Mouse (Mus musculus) embryo, embryonic 10.5 days (tissue): ENCODE data around the gene Aars.
"Not testable (repeated sequence)": the region's sequence is repeated elsewhere in the genome, so short reads cannot be mapped to it uniquely, and the experiment has no call there.

Experiments used
- DNase-seq: peaks from one replicate; pipeline ENCODE4 v3.0.0-alpha.2; 2015; ENCODE audit warnings: low spot score

The Aars gene

GRCm38 (mm10) chr8:111053827-111054518 lies 21.0 kb downstream of the Aars start:
- no peak for DNase-seq

DNA sequence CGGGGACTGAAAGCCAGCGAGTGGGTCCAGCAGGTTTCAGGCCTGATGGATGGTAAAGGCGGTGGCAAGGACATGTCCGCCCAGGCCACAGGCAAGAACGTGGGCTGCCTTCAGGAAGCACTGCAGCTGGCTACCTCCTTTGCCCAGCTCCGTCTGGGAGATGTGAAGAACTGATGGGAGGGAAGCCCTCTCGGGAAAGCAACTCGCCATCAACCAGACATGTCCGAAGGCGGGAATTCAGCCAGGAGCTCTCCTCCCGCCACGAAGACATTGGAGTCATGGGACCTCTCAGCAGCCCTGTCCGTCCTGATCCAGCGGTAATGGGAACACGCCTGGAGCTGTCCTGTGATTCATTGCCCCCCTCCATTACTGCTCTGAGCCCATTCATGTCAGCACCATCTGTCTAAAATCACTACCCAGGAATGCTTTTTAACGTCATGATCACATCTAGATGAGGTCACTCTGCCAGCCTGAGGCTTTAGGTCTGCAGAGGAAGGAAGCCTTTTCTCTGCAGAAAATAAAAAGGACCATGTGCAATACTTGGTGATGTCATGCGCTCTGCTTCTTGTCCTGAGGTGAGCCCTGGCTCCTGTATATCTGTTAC lies 22.2 kb downstream of the Aars start:
- no peak for DNase-seq

GRCm38 (mm10) chr8:111055661-111056060 lies 22.7 kb downstream of the Aars start:
- no peak for DNase-seq

DNA sequence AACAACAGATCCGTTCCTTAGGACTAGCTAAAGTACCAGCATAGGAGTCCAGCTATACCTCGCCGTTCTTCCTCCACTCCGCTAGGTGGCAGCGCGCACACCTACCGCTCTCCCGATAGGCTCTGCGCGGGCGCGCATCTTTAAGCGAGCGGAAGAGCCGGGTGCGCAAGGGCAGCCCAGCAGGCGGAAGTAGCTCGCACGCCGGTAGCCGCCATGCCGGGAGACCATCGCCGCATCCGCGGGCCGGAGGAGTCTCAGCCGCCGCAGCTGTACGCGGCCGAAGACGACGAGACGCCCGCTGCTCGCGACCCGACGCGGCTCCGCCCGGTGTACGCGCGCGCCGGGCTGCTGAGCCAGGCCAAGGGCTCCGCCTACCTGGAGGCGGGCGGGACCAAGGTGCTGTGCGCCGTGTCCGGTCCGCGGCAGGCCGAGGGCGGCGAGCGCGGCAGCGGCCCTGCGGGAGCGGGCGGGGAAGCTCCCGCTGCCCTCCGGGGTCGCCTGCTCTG lies 23.3 kb downstream of the Aars start, which contains the start of gene Exosc6:
TSS of gene Exosc6 (plus strand) at position 182 of the 506 bp plus-strand sequence.
- DNase-seq, result peak; percentile 97

- peak; percentile 29 for DNase-seq
These were observed 23.8 kb downstream of the Aars start for GRCm38 (mm10) chr8:111056691-111057293.

- DNase-seq, result no peak
These were observed 26.1 kb downstream of the Aars start for GRCm38 (mm10) chr8:111058946-111059572.

GRCm38 (mm10) chr8:111061688-111062071 lies 28.7 kb downstream of the Aars start:
- DNase-seq, result peak; percentile 56

- DNase-seq, result peak; percentile 95
These were observed 29.3 kb downstream of the Aars start for GRCm38 (mm10) chr8:111062072-111062757.

DNA sequence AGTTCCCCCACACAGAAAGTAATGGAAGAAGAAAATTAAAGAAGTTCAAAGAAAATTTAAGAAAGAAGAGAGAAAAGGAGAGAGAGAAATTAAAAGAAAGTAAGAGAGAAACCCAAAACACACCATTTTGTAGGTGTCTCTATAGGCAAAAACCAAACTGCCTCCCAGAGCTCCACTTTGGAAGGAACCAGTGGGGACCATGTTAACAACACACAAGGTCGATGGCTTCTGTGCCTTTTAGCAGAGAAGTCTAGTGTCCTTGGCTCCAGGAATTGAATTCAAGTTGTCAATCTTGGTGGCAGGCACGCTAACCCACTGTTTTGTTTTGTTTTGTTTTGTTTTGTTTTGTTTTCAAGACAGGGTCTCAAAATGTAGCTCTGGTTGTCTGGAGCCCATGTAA lies 29.9 kb downstream of the Aars start:
- peak; percentile 36 for DNase-seq

DNA sequence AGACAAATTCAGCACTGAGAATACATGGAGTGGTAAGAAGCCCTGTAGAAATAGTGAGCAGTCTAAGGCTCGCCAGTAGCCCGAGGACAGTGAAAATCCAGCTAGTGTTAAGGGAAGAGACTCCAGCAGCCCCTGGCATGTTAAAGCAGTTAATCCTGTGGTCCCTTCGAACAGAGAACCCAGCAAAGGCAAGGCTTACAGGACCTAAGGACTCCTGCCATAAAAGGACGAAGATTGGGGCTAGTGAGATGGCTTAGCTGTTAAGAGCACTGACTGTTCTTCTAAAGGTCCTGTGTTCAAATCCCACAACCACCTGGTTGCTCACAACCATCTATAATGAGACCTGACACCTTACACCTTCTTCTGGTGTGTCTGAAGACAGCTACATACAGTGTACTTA lies 33.4 kb downstream of the Aars start:
- DNase-seq, result no peak

DNA sequence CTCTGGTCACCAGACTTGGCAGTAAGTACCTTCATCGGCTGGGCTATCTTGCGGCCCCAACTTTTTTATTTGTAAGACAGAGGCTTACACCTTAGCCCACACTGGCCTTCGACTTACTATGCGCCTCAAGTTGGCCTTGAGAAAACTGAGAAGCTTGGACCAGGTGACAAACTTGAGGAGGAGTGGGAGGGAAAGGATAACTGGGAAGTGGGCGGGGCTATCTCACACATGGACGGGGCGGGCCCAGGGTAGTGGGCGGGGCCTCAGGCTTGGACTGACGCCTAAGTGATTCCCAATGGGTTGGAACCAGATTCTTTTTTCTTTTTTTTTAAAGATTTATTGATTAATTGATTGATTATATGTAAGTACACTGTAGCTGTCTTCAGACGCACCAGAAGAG lies 34.5 kb downstream of the Aars start:
- peak; percentile 41 for DNase-seq

DNA sequence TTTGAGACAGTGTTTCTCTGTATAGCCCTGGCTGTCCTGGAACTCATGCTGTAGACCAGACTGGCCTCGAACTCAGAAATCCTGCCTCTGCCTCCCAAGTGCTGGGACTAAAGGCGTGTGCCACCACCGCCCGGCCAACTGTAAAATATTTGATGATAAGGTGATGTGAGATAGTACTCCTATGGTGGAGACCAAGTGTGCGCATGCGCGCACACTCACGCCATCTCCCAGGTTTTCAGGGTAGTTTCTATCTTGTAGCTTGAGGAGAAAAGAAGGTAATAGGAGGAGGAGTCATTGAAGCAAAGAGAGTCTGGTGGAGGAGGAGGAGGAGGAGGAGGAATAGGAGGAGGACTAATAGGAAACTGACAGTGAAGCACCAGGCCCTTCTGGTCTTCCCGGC lies 35.7 kb downstream of the Aars start:
- DNase-seq, result not testable (repeated sequence)

- no peak for DNase-seq
These were observed 43.0 kb downstream of the Aars start for GRCm38 (mm10) chr8:111075926-111076325.

- DNase-seq, result no peak
These were observed 46.5 kb downstream of the Aars start for GRCm38 (mm10) chr8:111079461-111079860.

GRCm38 (mm10) chr8:111079861-111080271 lies 46.9 kb downstream of the Aars start:
- peak; percentile 56 for DNase-seq

- DNase-seq, result no peak
These were observed 48.8 kb downstream of the Aars start for GRCm38 (mm10) chr8:111081580-111082258.

DNA sequence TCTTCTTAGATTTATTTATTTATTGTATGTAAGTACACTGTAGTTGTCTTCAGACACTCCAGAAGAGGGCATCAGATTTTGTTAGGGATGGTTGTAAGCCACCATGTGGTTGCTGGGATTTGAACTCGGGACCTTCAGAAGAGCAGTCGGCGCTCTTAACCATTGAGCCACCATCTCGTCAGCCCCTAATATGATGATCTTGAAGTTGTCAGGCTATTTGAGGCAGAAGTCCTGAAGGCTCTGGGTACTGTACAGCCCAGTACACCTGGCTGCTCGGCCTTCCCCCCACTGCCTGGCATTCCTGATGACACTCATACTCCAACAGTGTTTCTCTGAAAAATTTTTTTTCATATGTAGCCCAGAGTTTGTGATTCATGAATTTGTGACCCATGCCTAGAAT lies 51.0 kb downstream of the Aars start:
- DNase-seq, result not testable (repeated sequence)

DNA sequence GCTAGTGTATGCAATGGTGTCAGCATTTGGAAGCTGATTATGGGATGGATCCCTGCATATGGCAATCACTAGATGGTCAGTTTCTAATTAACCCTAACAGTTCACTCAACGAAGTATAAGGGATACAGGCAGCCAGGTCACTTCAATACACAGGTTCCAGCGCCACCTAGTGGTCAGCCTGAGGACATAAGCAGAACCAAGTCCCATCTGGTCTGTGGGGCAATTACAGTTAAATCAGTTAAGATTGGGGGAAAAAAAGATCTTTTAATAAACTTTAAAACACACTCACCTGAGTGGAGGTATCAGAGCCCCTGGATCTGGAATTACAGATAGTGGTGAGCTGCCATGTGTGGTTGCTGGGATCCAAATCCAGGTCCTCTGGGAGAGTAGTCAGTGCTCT lies 57.2 kb downstream of the Aars start:
- DNase-seq, result peak; percentile 88

GRCm38 (mm10) chr8:111091706-111092105 lies 58.8 kb downstream of the Aars start:
- DNase-seq, result no peak

- not testable (repeated sequence) for DNase-seq
These were observed 59.4 kb downstream of the Aars start, which contains the start of gene Clec18a for GRCm38 (mm10) chr8:111092326-111092725. TSS of gene Clec18a (minus strand) at chr8:111092426.
